8 mouse cellular contexts compared by ENCODE assay signal in the genomic region with DNA sequence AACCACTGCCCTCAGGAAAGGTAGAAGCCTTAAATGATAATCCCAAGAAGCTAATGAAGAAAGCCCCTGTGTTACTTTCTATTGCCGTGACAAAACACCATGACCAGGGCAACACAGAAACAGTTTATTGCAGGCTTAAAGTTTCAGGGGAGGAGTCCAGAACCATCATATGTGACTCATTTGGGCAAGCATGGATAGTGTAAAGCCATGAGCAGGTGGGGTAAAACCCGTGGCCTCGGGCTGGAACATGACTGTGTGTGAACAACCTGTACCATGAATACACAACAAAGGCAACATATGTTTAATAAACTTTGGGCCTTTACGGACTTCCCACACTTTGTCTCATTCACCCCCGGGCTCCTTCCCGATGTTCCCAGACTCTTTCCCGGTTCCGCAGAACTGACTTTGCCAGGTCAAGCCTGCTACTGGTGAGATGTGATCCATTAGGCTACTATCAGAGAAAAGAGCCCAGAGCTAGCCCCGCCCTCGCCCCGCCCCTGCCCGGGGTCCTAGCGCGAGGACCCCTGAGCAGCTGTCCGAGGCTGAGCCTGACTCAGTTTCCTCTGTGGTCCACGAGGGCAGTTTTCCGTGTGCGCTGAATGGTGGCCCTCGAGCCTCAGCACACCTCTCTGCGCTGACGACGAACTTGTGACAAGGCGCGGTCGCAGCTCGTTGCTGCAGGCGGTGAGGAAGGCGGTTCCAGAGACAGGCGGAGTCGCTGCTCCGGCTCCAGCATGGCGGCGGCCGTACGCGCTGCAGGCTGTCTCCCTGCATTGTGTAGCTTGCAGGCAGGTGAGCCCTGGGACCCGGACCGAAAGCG. TPM values are rescaled to one million over a fixed set of nuclear protein-coding genes. Genes with fewer than 3 reads are reported as not detected.
DNase-seq lines count a peak whose midpoint lies in the region; ATAC-seq lines count a peak whose summit lies in the region.

A gene (minus strand): TSS at position 401 of the 820 bp plus-strand sequence.
A gene (plus strand): TSS at position 529 of the 820 bp plus-strand sequence.

- H3K27me3 ChIP-seq in hindbrain, embryonic 11.5 days (ENCODE audit: control insufficient read depth, insufficient read depth, low read length), result no peaks in the 10 kb centered on the region

- peak within 1 kb of the TSS; percentile 86 for H3K4me3 ChIP-seq in hindbrain, embryonic 11.5 days (ENCODE audit: low read depth, low read length)

- no peaks in the 10 kb centered on the region for H3K9me3 ChIP-seq in hindbrain, embryonic 11.5 days (ENCODE audit: control insufficient read depth, low read length)

- peak; percentile 87 for ATAC-seq in hindbrain, embryonic 11.5 days (ENCODE audit: low FRiP score)

- peak; percentile 86 for DNase-seq in Muller cell, postnatal 12 days (ENCODE audit: inconsistent ontology term)
- peak; percentile 86 for DNase-seq in cerebellum, adult 9-11 months
- DNase-seq in frontal cortex, adult 2 months (ENCODE audit: extremely low spot score in 1 of 2, low spot score in 1 of 2), result peak; percentile 51 to 83
- peak; percentile 90 for DNase-seq in hindbrain, embryonic 11.5 days (ENCODE audit: low spot score)
- DNase-seq in layer of hippocampus, postnatal 10 days (ENCODE audit: low spot score in 2 of 2), result peak; percentile 82 to 85
- peak; percentile 90 for DNase-seq in lung, postnatal 10 days
- peak; percentile 86 for DNase-seq in ovary, postnatal 36 days (ENCODE audit: low spot score)
- peak; percentile 83 for DNase-seq in thymus, postnatal 25 days

- H3K9ac ChIP-seq in hindbrain, embryonic 11.5 days (ENCODE audit: low read depth, low read length), result peak within 1 kb of the TSS; percentile 92

- no peaks in the 10 kb centered on the region for H3K36me3 ChIP-seq in hindbrain, embryonic 11.5 days (ENCODE audit: control insufficient read depth, insufficient read depth, low read length)

- 0 out of 2 replicates have a peak, but pooled peaks cover 2% of the 10 kb centered on the region for H3K4me1 ChIP-seq in hindbrain, embryonic 11.5 days (replicated peaks; ENCODE audit: control insufficient read depth, insufficient read depth, low read length)

- H3K27ac ChIP-seq in hindbrain, embryonic 11.5 days (ENCODE audit: low read depth, low read length), result peak within 1 kb of the TSS; percentile 85; the same call in 1 of the 2 replicates

- whole genome bisulfite sequencing in hindbrain, embryonic 11.5 days, result 6% methylated on average over 39 of the region's 39 CpGs

- peak within 1 kb of the TSS; percentile 74 for H3K4me2 ChIP-seq in hindbrain, embryonic 11.5 days (replicated peaks; ENCODE audit: low read depth, low read length)

RNA-seq across cellular contexts. Expression of the first gene that starts in this region (rescaled TPM):
- polyA plus RNA-seq in frontal cortex, adult 2 months (2012; rRNA removed), result 9.0 and 9.3 TPM in 2 replicates
- polyA plus RNA-seq in hindbrain, embryonic 11.5 days (2014; fragmentation: Nextera tagmentation; extraction: Ambion mirVana), result 7.8 and 9.5 TPM in 2 replicates
- total RNA-seq in layer of hippocampus, postnatal 10 days (2021), result 1 to 10 TPM; 8.4 to 9.7 TPM

RNA-seq across cellular contexts. Expression of the second gene that starts in this region (rescaled TPM):
- polyA plus RNA-seq in frontal cortex, adult 2 months (2012; rRNA removed), result 113 and 115 TPM in 2 replicates
- 154 and 157 TPM in 2 replicates for polyA plus RNA-seq in hindbrain, embryonic 11.5 days (2014; fragmentation: Nextera tagmentation; extraction: Ambion mirVana)
- total RNA-seq in layer of hippocampus, postnatal 10 days (2021), result 10 to 100 TPM; 69.9 to 91.1 TPM

Comparison
In these comparisons a context has a peak if more than half of its experiments do, and no peak if none do; other contexts are left out.
1. Peak in every context shown above with its lines: DNase-seq, ATAC-seq, H3K4me3 ChIP-seq and H3K27ac ChIP-seq.